Mouse (Mus musculus) kidney, adult 2 months (tissue): Measurements from ENCODE around the gene Hpd.

Source experiments
- CTCF ChIP-seq: fragments of 200-500 bp; conservative IDR thresholded peaks from 2 replicates; pipeline ENCODE4 v1.5.1; 2011; ENCODE audit warnings: low read depth, mild to moderate bottlenecking, control low read depth, low read length, moderate library complexity, mixed read lengths; ENCODE audit not compliant: insufficient read depth, insufficient read length
- POLR2A ChIP-seq: fragments of 200-500 bp; IDR thresholded peaks from one replicate; pipeline ENCODE4 v1.6.1; 2011; ENCODE audit warnings: low read depth, low read length, control low read depth

GRCm38 (mm10) chr5:123187306-123187705, 4.8 kb upstream of the Hpd start:
- TF ChIP-seq POLR2A (no peak), CTCF (no peak)
